Mouse (Mus musculus) urinary bladder, postnatal 10 days (tissue): ENCODE measurements around the gene Slc25a39.
"Not testable (repeated sequence)": the region's sequence is repeated elsewhere in the genome, so short reads cannot be mapped to it uniquely, and the experiment has no call there.

Experiments
- DNase-seq: peaks from one replicate; pipeline ENCODE4 v3.0.0; 2022; ENCODE audit warnings: low spot score

Gene Slc25a39

DNA sequence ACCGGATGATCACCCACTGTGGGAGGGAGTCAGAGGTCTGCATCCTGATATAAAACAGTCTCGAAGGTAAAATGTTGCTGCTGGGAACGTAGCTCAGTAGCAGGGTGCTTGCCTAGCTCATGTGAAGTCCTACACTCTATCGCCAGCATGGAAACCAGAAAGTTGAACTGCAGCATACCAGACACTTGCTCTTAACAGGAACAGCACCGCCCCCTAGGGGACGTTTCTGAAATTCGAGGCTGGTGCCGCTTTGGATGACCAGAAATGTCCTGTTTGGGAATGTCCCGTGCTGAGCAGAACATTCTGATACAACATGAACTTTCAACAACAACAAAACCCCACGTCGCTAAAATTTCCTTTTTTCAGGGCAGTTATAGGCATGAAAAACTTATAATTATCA is 4.0 kb upstream of the Slc25a39 start:
- DNase-seq = peak; percentile 73

DNA sequence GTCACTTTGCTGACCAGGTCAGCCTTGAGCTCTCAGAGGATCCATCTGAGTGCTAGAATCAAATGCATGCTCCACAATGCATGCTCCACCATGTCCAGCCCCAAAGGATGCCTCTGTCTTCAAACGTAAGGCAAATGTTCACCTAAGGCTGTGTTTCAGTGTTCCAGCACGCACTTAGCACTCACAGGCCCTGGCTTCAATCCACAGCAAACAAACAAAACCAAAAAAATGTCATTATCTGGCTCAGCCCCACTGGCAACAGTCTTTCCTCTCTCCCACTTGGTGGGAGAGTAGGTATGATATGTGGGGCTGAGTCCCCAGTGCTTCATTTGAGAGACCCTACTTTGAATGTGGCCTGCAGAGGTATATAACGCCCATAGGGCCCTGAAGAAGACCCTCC is 3.3 kb upstream of the Slc25a39 start:
- no peak for DNase-seq

DNA sequence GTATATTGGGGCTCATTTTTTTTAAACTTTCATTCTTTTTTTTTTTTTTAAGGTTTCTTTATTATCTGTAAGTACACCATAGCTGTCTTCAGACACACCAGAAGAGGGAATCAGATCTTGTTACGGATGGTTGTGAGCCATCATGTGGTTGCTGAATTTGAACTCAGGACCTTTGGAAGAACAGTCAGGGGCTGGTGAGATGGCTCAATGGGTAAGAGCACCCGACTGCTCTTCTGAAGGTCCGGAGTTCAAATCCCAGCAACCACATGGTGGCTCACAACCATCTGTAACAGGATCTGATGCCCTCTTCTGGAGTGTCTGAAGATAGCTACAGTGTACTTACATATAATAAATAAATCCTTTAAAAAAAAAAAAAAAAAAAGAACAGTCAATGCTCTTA is 2.6 kb upstream of the Slc25a39 start:
- DNase-seq = not testable (repeated sequence)

DNA sequence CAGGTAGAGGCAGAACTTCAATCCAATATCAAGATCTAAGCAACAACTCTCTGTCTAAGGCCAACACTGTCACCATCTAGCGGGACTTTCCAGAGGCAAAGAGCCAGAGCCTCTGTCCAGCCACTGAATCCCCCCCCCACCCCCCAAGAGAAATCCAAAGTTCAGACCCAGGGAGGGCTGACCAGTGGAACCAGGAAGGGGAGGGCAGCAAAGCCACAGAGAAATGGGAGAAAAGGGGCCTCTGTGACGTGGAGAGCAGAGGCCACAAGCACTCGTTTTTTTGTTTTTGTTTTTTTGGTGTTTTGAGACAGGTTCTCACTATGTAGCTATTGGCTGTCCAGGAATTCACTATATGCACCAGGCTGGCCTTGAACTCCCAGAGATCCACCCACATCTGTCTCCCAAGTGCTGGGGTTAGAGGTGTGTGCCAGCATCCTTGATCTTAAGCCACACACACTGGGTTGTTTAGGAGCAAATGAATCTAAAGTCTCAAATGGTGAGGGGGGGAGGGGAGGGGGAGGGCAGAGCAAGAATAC is 2.1 kb upstream of the Slc25a39 start:
- DNase-seq = no peak

DNA sequence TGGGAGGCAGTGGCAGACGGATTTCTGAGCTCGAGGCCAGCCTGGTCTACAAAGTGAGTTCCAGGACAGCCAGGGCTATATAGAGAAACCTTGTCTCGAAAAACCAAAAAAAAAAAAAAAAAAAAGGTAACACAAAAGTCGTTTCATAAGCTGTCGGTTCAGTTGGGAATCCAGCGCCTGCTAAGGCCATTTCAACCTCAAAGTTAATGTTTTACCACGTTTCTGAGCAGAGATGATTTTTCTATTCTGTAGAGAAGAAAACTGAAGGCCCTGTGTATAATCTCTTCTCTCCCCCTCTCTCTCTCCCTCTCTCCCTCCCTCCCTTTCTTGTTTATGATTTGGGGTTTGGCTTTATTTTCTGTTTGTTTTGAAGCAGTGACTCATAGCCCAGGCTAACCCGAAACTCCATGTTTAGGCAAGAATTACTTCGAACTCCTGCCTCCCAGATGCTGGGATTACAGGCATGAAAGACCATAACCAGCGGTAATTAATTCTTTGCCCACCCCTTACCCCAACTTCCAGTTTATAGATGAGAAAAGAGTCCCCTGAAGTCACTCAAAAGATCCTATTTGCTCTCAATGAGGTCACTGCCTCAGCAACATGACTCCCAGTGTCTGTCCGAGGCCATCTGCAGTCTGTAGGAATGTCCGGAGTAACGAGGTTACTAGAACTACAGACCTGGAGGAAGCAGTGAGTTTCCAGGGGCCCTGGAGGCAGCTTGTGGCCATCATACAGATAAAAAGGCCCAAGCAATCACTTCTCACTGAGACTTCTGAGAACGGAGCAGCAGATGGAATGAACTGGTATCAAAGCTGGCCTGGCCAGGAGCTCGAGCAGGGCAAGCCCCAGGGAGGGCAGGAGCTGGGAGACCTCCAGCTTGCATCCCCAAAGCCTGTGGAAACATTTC is 1.4 kb upstream of the Slc25a39 start:
- DNase-seq = no peak

DNA sequence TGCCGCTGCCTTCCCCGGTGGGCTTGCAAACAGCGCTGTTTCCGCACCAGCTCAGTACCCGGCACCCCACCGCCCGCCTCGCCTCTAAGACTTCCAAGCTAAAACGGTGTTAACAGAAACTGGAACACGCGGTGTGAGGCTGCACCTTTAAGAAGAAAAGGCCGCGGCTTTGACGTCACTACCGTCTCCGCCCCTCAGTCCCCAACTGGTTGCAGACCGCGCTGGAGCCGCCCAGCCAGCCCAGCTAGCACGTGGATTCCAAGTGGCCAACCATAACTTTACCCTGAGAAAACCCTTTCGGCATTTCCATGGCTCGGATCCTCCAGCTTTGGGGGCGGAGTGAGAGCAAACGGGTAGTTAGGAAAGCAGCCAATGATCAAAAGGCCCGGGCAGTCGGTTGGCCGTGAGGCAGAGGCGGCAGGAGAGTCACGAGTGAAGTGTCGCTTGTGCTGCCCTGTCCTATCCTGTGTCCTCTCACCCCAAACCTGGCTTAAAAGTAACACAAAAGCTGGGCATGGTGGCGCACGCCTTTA is 664 bp upstream of the Slc25a39 start:
- DNase-seq = peak; percentile 86

DNA sequence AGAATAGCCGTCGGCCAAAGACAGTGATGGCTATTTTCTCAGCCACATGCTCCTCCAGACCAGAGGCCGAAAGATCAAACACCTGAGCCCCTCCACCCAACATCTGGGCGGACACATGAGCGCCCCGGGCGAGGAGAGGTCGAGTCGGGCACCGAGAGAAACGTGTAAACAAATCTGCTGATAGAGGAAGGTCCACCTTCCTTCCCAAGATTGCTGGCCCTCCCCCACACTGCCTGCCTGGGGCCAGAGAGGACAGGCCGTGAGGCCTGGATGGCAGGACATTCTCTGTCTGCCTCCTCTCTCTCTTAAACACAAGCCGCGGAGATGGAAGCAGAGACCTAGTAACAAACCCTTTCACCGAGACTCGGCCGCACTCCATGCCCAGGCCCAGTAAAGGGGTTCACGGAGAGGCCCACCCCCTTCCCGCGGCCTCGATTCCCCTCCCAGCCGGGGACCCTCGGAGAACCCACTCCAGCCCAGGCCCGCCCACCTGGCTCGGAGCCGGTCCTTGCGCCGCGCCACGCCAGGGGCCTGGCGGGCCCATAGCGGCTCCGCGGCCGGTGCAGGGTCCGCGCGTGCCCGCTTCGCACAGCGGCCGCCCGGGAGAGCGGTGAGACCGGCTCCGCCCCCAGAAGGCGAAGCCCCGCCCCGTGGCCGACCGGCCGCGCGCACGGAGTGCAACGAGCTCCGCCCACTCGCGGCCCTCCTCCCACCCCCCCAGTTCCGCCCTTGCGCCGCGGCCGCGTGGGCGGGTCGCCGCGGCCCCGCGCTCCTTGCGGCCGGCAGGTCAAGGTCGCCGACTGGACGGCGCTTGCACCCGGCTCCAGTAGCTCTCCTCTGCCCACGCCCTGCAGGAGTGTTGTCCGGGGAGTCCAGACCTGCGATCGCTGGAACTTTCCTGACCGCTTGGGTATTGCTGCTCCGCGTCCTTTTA is 579 bp downstream of the Slc25a39 start:
- DNase-seq = peak; percentile 74

DNA sequence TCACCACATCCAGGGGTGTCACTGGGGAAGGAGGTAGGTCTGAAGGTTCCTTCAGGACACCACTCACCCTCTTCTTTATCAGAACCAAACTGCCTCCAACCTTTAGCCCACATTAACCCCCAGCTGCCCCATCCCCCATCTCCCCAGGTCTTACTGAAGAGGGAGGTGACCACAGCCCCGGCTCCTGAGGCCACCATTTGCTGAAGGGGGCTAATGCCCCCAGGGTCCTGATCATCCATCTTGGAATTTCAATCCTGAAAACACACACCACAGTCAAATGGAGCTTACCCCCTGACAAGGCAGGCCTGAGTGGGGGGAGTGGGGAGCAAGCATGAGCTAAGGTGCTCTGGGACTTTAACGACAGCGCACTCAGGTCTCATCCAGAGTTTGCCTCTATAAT is 1.3 kb downstream of the Slc25a39 start:
- DNase-seq = no peak

DNA sequence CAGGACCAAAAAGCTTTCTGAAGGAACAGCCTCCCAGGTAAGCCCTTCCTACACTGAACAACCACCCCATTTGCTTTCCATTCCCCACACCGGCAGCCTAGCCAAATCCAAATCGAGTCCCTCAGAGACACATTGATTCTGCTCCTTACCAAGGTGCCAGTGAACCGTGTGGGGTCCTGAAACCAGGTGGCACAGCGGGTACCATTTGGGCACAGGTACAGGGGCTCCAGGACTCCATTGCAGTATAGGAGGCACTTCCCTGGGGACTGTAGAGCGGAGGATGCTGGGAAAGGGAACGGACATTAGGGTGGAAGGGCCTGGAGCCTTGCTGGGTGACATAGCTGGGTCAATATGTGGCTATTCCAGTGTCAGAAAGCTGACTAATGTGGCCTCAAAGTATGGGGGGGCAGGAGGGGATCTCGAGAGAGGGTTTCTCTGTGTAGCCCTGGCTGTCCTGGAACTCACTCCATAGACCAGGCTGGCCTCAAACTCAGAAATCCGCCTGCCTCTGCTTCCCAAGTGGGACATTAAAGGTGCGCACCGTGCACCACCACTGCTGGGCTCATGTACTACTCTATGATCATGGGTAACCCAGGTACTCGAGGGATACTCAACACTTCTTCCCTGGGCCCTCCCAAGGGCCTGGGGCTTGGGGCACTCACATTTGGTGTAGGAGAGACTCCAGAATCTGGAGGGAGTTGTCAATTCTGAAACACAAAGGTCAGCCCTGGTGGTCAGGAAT is 2.0 kb downstream of the Slc25a39 start:
- no peak for DNase-seq

DNA sequence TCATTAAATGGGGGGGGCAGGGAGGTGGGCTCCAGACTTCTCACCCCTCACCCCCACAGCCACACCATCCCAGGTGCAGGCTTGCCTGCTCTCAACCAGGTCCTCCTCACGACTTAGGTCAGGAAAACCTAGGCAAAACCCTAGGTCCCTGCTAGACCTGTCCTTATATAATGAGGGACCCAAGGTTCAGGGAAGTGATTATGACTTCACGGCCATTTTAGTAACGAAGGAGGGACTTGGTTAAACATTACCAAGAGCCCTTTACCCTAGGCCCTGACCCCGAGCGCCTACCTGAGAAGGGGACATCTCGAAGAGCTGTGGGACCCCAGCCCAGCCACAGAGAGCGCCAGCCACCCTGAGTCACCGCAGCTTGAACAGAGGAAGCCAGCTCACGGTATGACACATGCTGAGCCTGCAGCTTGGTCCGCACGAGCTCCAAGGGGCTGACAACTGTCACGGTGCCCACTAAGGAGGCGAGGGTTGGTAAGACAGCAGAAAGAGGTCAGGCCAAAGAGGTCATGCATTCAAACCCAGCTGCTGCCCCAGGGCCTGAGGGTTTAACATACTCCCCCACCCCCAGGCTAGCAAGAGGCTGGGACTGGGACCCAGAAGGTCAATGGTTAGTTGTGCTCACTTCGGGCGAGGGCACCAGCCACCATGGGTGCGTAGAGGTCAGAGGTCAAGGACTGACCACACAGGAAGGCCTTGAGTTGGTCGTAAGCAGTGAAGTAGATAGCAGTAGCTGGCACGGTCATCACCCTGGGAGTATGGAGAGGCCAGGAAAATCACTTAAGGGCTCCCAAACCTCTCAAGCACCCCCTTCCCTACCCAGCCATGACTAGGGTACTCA is 3.4 kb downstream of the Slc25a39 start:
- no peak for DNase-seq

DNA sequence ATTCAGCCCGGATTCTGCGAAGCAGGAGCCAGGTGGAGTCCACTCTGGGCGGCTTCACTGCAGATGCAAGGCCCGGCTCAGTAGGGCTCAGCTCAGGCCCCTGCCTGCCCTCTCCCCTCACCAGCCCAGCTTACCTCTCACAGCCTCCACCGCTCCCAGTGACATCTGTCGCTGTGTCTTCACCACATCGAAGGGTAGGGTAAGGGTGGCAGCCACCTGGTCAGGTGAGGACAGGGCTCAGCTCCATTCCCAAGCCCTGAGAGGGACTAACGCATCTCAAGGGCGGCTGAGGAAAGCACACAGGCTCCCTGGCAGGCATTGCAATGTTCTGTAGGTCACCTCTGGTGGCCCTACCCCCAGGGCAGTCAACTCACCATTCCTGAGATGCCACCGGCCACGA is 4.1 kb downstream of the Slc25a39 start:
- DNase-seq = no peak

DNA sequence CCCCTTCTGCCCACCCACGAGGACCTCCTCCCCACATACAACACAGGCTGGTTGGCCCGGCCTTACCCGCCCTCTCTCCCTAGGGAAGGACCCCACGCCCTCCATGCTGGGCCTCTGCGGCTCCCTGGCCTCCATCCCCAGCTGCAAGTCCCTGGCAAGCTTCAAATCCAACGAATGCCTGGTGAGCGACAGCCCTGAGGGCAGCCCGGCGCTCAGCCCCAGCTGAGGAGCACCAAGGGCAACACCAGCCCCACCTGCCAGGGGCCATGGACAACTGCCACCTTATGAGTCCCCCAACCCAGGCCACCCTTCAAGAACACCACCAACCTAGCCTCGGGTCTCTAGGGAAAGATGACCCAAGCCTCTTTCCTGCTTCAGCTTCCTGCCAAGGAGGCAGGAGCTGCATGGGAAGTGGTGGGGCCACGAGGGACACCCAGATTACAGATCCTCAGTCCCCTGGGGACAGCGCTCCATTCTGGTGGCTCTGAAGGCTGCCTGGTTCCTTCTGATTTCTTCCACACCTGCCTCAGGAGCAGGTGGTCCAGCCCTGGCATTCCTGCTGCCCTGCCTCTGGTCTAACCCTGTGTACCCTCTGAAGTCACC is 5.7 kb downstream of the Slc25a39 start:
- no peak for DNase-seq

DNA sequence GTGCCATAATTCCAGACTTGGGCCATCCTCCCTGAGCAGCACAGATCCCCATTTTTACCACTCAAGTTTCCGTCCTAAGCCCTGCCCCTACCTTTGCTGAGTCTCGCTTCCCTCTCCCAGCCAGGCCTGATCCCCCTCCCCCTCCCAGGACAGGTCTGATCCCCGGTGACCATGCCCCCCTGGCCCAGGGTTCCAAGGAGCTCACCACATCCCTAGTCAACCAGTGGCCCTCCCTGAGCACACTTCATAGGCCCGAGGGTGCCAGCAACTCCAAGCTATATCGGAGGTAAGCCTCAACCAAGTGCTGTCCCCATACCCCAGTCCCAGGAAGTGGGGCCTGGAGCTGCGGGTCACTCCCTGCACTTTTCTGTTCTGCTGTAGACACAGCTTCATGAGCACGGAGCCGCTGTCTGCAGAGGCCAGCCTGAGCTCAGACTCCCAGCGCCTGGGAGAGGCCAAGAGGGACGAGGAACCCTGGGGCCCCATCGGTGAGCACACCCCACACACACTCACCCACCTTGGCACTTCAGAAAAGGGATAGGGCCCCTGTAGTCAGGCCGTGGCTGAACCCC is 7.1 kb downstream of the Slc25a39 start:
- no peak for DNase-seq

DNA sequence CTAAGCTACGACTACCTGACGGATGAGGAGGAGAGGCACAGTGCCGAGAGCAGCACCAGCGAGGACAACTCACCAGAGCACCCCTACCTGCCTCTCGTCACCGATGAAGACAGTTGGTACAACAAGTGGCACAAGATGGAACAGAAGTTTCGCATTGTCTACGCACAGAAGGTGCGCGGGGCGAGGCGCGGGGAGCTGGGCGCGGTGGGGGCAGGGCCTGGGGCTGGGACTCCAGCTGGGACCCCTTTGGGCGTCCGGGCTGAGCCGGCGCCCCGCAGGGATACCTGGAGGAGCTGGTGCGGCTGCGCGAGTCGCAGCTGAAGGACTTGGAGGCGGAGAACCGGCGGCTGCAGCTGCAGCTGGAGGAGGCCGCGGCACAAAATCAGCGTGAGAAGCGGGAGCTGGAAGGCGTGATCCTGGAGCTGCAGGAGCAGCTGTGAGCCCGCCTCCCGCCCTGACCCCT is 8.1 kb downstream of the Slc25a39 start:
- DNase-seq = no peak

DNA sequence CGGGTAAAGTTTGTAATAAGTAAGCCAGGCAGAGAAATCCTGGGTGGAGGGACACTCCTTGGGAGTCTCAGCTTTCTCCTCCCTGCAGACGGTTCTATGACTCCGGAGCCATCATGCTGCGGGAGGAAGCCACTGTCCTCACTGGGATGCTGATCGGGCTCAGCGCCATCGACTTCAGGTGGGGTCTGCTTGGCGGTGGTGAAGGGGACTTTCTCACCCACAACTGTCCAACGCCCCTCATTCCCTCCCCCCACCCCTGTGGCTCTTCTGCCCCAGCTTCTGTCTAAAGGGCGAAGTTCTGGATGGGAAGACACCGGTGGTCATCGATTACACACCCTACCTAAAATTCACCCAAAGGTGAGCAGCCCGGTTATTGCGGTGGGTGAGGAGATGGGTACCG is 8.6 kb downstream of the Slc25a39 start:
- no peak for DNase-seq

DNA sequence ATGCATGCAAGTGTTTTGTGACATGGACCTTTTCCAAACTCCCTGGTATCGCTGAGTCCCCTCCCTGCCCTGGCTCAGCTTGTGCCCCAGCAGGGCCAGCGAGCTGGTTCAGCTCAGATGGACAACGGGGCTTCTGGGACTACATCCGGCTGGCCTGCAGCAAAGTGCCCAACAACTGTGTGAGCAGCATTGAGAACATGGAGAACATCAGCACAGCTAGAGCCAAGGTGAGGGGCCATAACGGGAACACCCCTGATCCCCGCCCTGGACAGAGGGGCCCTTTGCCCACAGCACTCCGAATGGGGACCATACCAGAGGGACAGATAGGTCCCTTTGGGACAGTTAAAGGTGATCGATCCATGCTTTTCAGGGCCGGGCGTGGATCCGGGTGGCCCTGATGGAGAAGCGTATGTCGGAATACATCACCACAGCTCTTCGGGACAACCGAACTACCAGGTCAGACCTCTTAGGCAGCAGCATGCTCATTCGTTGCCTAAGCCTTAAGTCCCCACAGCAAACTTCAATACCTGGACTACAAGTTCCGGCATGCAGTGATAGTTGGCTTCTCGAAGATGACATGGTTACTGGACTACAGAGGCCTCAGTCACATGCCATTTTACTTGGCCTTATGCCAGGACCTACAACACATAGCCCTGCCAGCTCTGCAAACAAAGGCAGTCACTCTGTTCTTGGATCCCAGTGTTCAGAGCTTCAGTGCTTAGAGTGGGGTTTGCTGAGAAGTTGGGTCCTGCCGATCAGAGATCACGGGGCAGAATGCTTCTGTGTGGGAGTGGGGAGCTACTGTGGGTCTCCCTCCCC is 9.5 kb downstream of the Slc25a39 start:
- no peak for DNase-seq

DNA sequence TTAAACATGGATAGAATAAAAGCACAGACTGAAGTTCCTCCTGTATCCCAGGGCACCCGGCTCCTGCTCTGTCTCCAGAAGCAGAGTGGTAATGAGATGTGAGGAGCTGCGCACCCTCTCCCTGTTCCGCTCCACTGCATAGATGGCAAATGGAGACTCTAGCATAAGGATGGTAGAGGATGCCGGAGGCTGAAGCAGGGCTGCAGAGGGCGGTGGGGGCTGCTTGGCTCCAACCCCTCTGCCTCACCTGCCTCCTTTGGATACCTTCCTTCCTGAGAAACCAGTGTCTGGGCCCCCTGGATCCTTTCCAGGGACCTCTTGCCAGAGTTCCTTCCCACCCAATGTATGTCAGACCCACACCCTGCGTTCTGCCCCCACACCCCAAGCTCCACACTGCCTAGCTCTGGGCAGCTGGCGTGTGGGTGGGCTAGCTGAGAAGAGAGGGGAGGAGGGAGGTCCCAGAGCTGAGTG is 11.0 kb downstream of the Slc25a39 start:
- DNase-seq = no peak

DNA sequence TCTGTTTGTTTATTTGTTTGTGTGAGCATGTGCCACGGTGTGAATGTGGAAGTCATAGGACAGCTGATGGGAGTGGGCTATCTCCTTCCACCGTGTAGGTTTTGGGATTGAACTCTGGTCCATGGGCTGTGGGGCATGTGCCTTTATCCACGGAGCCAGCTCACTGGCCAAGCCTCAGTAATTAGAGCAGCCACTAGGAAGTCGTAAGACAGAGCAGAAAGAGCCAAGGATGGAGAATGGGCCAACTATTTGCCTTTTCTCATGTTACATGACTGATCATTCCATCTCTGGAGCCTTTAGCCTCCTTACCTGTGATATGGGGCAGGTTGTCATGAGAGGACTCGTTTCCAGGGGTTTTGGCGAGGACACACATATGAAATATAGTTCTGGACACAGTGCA is 11.5 kb downstream of the Slc25a39 start:
- DNase-seq = no peak

DNA sequence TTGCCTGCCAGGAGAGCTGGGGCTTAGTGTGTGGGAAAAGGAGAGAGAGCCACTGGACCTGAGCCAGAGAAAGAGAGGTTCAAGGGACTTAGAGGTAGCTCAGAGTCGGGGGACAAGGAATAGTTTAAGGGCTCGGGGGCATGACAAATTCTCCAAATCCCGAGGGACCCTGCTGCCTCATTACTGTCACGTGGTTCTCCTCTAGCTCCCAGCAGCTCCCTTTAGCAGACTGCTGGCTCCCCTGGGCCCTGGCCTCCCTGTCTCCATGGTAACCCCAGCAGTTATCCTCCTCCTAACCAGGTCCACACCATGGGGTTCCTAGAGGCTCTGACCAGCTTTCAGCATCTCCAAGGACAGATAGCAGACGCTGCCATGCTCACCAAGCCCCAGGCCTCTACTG is 12.5 kb downstream of the Slc25a39 start:
- DNase-seq = no peak
